Mouse (Mus musculus) G1E (cell line): ENCODE measurements at regions not wholly inside any gene's neighbourhood (a gene's known extent, or its start where the extent isn't known, plus 50 kb on each side); places are given as distances from the start of the nearest gene placed in this dataset.

ENCODE experiments used
- CTCF ChIP-seq: IDR thresholded peaks from 2 replicates; pipeline ENCODE4 v1.5.1; 2012; ENCODE audit warnings: low read depth, low read length, inconsistent platforms, mixed read lengths
- GATA1 ChIP-seq: IDR thresholded peaks from 2 replicates; pipeline ENCODE4 v1.6.1; 2012; ENCODE audit warnings: borderline replicate concordance, low read length, inconsistent platforms, mixed read lengths
- GATA2 ChIP-seq: IDR thresholded peaks from 2 replicates; pipeline ENCODE4 v1.6.1; 2012; ENCODE audit warnings: low read depth, low read length, inconsistent platforms, borderline replicate concordance
- POLR2AphosphoS5 ChIP-seq: IDR thresholded peaks from 2 replicates; pipeline ENCODE4 v1.6.1; 2012; ENCODE audit warnings: low read depth, low read length, inconsistent platforms; ENCODE audit not compliant: insufficient replicate concordance
- TAL1 ChIP-seq: conservative IDR thresholded peaks from 2 replicates; pipeline ENCODE4 v1.6.1; 2012; ENCODE audit warnings: low read depth, low read length, inconsistent platforms, mixed read lengths

GRCm38 (mm10) chr1:127107485-127107884, 97.3 kb upstream of the Mgat5 start:
- TF ChIP-seq POLR2AphosphoS5 (no peak), CTCF (no peak), GATA1 (no peak), GATA2 (no peak), TAL1 (no peak)
